Mouse (Mus musculus) heart, postnatal 0 days (tissue): Measurements from ENCODE around the gene Ptbp3.

Experiments used
- CTCF ChIP-seq: IDR thresholded peaks from 2 replicates; pipeline ENCODE4 v1.5.1; 2016; ENCODE audit warnings: antibody characterized with exemption, control low read depth, low read depth
- EP300 ChIP-seq: IDR thresholded peaks from 2 replicates; pipeline ENCODE4 v1.6.1; 2016; ENCODE audit warnings: antibody characterized with exemption, low read depth

GRCm38 (mm10) chr4:59452503-59452933 is 96.6 kb downstream of the Ptbp3 start:
- TF ChIP-seq CTCF (no peak), EP300 (no peak)
